Mouse (Mus musculus): Measurements from ENCODE around the gene Pim1.
"Not testable (repeated sequence)": the region's sequence is repeated elsewhere in the genome, so short reads cannot be mapped to it uniquely, and the experiment has no call there.

Pim1 gene

DNA sequence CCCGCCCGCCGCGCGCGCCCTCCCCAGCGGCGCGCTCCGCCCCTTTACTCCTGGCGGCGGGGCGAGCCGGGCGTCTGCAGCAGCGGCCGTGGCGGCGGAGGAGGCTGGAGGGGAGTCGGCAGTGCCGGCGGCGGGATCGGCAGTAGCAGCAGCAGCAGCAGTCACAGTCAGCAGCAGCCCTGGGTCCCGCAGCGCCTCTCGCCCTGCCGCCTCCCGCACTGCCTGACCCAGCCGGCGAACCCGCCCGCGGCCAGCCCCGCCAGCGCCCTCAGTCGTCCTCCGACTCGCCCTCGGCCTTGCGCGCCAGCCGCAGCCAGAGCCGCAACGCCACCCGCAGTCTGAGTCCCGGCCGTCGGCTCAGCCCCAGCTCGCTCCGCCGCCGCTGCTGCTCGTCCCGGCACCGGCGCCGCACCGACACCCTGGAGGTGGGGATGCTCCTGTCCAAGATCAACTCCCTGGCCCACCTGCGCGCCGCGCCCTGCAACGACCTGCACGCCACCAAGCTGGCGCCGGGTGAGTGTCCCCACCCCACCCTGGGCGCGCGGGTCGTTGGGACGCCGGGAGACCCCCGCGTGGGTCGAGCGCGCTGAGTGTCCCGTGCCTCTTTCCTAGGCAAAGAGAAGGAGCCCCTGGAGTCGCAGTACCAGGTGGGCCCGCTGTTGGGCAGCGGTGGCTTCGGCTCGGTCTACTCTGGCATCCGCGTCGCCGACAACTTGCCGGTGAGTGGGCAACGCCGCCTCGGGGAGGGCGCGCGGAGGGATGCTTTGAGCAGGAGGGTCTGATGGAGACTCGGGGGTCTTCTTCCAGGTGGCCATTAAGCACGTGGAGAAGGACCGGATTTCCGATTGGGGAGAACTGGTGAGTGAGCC lies at the start of gene Pim1:
Gene Pim1, plus strand, starts transcription at position 41 of the 869 bp plus-strand sequence.
- DNase-seq (ENCODE audit: low spot score in 2 of 2) = no peak

DNA sequence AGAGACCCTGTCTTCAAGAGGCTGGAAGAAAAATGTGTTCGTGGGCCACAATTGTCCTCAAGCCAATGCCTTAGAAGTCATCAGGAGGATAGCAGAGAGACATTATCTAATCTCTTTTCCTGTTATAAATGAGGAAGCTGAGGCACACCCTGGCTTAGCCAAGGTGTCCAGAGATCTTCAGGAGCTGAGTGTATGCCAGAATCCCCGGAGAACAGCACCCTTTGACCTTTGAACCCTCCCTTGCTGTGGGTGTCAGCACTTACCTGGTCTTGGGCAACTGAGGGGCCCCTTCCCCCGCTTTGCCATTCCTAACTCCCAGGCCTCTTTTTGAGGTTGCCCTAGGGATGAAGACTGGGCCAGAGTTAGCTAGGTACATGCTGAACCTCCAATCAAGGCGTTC lies 49.0 kb upstream of the Pim1 start:
- DNase-seq (ENCODE audit: low spot score in 2 of 2) = no peak

DNA sequence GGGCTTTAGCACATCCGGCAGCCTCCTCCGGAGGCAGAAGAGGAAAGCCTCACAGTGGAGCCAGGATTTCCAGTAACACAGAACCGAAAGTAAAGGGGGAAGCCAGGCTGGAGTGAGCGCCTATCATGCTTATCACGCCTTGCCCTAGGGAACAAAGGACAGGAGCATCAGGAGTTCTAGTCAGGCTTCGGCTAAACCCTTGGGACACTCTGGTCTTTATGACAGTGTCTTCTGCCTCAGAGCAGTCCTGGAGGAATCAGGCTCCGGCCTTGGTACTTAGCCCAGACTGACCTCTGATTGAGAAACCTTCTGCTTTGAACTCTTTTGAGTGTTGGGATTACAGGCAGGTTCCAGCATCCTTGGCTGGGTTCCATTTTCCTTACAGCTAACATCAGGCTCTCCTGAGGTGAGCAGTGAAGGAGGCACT lies 48.4 kb upstream of the Pim1 start:
- DNase-seq (ENCODE audit: low spot score in 2 of 2) = no peak

DNA sequence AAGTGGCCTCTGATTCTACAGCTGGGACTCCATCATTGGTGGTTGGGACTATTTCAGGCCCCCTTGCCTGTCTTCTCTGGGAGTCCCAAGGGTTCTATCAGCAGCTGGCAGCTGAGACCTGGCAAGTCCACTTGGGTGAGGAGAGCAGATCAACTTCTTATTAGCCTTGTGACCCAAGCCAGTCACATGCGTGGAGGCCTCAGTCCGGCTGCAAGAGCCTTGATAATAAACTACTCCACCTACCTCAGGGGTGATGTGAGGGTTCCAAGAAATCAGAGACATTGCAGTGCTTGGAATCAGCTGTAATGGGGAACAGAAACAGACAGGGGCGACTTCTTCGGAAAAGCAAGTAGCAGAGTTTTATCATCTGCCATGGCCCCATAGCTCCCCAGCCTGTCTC lies 46.8 kb upstream of the Pim1 start:
- DNase-seq (ENCODE audit: low spot score in 2 of 2) = no peak

DNA sequence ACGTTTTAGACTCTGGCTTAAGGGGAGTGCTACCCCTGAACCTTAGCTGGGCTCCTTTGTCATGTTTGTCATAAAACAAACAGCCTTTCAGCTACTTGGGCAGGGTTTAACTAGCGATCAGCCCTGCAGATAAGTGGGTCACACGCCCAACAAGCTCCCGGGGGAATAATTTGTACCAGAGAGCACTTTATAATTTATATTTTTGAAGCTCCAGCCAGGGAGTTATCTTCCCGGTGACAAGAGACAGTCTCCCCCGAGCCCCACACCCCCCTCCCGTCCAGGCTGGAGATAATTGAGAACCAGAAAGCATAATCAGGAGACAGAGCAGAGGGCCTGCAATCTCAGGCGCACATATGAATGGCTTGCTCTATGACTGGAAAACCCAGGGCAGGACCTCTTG lies 45.5 kb upstream of the Pim1 start:
- DNase-seq (ENCODE audit: low spot score in 2 of 2) = no peak

DNA sequence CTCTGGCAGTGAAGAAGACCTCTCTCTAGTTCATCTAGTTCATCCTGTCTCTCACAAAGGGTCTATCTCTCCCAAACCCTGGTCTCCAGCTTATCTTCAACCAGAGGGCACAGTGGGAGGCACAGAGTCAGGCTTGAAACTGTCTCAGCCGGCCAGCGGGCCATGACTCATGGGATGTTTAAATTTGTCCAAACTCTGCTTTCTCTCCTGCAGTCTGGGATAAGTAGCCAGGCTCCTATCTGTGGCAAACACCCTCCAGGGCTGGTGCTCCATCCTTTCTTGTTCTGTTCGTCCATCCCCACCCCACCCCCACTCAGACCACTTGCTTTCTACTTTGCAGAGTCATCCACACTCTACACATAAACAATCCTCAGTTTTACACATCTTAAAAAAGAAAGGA lies 43.2 kb upstream of the Pim1 start:
- DNase-seq (ENCODE audit: low spot score in 2 of 2) = no peak

DNA sequence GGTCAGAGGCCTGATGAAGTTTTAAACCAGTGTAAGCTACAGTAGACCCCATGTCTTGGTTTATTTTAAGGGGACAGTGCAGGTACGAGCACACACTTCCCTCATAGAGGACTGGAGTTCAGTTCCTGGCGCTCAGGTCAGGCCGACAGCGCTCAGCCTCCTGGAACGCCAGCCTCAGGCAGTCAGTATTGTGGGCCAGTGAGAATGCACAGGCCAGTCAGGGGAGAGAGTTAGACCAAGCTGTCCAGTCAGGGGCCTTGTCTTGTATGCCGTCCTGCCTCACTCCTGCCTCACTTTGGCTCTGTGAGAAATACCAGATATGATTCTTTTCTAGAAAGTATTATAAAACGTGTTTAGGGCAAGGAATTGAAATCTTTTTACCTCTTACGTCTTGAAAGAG lies 42.5 kb upstream of the Pim1 start:
- DNase-seq (ENCODE audit: low spot score in 2 of 2) = no peak

DNA sequence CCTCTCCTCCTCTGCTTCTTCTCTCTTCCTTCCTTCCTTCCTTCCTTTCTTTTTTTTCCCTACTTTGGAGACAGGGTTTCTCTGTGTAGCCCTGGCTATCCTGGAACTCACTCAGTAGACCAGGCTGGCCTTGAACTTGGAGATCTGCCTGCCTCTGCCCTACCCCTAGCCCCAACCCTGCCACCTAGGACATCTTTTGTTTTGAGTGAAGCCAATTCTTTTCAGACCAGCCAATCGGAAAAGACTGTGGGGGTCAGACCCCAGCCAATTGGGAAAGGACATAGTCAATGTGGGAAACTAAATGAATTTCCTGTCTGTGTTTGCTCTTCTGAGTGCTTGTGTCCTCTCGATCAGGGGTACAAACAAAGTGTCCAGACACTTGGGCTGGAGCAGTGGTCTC lies 42.0 kb upstream of the Pim1 start:
- no peak for DNase-seq (ENCODE audit: low spot score in 2 of 2)

DNA sequence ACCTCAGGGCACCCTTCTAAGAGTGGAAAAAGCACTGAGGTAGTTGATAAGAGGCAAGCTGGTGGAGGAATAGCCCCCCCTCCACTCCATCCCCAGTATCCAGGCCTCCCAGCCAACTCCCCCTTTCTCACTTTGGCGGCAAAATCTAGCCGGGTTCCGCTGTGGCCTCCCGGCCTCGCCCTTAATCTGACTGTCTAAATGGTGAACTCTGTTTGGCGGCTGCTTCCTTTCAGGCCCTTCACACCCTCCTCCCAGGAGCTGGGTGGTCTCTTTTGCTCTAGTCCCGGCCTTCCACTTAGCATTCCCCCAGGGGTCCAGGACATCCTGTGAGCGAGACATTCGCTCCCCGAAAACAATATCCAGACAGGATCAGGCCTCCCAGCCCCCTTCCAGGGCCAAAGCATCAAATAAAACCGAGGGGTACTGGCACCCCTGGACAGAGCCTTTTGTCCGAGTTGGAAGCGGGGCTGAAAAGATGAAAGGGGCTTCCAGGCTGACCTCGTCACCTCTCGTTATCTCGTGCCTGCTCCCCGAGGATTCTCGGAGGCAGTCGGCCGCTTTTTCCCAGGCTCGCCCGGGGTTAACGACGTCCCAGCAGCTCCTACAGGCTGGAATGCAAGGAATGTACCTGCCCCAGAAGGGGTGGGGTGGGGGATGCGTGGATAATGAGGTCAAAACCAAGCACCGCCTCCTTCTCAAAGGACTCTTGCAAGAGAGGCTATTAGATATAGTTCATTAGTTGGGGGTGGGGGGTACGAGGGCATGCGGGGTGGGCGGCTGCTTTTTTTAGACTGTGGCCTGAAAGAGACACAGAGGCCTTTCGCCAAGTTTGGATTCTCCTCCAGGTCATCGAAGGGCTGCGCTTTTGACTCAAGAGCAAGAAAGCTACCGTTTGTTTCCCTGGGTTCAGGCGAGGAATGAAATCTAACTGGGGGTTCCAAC lies 39.4 kb upstream of the Pim1 start:
- DNase-seq (ENCODE audit: low spot score in 2 of 2) = no peak

DNA sequence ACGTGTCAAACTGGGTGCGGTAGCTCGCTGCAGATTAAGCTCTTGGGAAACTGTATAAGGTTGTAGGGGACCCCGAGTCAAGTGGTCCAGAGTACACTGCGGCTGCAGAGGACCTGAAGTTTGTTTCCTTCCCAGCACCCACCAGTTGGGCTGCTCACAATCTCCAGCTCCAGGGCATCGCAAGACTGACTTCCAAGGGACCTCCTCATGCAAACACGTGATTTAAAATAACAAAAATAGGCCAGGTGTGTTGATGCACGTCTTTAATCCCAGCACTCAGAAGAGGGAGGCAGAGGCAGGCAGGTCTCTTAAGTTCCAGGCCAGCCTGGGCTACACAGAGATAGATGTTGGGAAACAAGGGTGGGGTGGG lies 38.7 kb upstream of the Pim1 start:
- no peak for DNase-seq (ENCODE audit: low spot score in 2 of 2)

DNA sequence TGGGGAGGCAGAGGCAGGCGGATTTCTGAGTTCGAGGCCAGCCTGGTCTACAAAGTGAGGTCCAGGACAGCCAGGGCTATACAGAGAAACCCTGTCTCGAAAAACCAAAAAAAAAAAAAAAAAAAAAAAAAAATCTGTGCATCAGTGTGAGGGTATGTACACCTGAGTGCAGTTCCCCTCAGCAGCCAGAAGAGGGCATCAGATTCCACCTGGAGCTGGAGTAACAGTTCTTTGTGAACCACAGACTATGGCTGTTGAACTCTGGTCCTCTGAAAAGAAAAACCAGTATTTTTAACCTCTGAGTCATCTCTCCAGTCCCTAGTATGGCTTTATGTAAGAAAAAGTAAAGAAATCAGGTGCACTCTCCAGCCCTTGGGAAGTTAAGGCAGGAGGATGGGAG lies 36.4 kb upstream of the Pim1 start:
- not testable (repeated sequence) for DNase-seq (ENCODE audit: low spot score in 2 of 2)

DNA sequence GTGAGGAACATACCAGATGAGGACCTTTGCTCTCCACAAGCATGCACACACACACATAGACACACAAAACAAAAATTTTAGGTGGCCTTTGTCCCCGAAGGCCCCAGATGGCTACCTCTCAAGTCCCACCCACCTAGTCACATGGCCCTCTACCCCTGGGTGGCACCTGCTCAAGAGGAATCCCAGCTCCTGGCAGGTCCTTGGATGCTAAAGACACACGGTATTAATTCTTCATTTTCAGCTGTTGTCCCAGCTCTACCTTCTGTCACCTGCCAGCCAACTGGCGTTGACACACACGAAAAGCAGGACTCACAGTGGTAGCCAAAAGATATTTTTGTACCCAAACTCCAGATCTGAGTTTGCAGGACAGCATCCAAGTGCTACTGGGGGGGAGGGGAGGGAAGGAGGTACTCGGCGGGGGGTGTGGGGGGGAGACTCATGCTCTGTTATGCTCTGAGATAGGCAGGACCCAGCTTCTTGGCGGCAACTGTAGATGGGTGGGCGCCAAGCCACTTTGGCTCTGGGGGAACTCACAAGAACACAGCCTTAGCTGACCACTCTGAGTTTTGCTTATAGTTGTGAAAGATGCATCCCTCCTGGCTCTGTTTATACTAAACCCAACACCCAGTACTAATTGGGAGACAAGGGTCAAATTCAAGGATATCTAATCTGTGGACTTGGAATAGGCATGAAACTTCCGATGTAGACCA lies 35.0 kb upstream of the Pim1 start:
- DNase-seq (ENCODE audit: low spot score in 2 of 2) = no peak

DNA sequence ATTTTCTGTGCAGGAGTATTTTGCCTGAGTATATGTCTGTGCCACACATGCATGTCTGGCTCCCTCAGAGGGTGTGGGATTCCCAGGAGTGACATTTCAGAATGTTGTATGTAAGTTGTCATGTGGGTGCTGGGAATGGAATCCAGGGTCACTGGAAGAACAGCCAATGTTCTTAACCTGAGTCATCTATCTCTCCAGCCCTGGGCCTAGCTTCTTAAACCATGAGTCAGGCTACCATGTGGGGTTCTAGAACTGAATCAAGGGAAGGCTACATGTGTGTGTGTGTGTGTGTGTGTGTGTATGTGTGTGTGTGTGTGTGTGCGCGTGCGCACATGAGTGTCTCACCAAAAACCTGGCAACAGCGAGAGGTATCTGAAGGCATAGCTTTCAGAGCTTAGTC lies 34.1 kb upstream of the Pim1 start:
- DNase-seq (ENCODE audit: low spot score in 2 of 2) = no peak

DNA sequence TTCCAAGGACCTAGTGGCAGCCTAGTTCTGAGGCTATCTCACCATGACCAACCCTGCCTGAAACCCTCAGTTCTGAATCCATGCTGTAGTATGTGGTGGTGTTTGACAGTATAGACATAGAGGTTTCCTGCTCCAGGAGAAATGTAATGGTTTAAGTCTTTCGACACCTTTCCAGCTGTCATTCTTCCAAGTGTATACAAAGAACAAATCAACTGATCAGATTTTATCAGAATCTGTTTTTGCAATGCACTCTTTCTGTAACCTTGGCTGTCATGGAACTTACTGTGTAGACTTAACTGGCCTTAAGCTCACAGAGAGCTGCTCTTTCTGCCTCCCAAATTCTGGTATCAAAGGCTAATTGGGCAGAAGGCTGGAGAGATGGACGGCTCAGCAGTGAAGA lies 33.6 kb upstream of the Pim1 start:
- DNase-seq (ENCODE audit: low spot score in 2 of 2) = no peak

DNA sequence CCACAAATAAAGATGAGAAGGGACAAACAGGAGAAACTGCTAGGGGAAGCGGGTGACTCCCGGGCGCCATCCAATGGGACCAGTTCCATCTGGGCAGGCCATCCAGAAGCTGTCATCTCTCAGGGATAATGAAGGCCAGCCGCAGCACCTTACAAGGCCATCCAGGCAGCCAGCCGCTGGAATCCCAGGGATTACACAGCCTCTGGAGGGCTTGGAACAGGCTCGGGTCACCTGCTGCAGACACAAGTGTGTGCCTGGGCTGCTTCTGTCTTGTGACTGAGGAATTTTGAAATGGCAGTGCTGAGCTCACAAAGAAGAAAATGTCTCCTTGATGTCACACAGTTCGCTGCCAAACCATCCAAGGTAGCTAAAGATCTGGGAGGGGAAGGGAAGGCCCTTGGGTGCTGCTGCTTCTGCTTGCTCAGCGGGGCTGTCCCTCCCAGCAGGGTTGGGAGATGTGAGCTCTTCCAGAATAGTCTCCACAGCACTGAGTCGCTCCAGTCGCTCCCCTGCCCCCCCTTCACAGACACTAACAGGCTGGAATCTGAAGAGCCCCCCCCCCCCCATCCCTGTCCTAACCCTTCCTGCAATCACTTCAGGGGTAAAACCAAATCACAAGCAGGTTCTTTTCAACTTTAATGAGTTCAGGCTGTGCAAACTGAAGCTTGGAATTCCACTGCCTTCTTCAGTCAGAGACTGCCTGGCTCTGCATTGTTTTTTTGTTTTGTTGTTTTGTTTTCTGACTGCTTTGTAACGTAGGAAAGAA lies 32.6 kb upstream of the Pim1 start:
- DNase-seq (ENCODE audit: low spot score in 2 of 2) = no peak

DNA sequence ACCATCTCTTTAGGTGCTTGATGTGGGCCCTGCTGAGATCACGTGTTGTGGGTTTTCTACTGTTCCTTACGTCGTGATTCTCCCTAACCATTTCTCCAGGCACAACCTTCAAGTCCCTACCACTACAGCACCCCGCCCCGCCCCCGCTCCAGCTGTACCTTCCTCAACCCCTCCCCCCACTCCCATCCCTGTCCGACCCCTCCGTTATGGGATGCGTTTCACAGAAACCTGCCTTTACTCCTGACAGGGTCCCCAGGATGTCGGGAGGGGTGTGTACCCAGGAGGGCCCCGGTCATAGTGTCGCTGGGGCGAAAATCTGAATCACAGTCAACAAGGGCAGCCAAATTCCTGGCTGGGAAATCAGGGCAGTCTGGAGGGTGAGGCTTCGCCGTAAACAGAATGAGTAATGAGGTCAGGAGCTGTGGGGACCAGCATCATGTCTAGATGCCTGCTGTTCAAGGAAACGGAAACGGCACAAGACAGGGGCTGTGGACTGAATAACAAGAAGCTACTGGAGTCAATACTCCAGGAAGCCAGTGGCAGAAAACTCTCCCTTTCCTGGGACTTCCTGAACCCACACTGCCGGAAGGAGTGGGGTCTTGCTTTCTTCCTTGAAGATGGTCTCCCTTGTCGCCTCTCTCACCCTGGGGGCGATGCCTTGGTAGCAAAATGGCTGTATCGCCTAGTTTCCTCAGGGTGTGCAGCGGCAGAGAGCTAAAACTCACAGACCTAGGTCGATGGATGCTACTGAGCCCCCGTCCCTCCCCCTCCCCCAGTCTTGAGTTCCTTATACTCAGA lies 31.0 kb upstream of the Pim1 start:
- peak; percentile 44 to 50 for DNase-seq (ENCODE audit: low spot score in 2 of 2)

DNA sequence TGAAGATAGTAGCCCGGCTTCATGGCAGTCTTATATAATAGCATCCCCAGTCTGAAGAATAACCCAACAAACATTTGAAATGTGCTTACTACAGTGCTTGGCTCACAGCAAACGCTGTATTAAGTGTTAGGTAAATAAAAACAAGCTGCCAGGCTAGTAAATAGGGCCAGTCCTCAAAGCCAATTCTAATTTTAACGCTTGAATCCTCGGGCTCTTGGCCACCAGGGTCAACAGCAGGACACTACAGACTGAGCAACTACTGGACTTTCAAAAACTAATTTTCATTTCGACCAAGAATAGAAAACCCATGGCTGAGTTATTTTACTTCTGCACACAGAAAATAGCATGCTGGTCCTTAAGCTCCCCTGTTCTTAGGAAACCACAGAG lies 30.4 kb upstream of the Pim1 start:
- DNase-seq (ENCODE audit: low spot score in 2 of 2) = no peak

DNA sequence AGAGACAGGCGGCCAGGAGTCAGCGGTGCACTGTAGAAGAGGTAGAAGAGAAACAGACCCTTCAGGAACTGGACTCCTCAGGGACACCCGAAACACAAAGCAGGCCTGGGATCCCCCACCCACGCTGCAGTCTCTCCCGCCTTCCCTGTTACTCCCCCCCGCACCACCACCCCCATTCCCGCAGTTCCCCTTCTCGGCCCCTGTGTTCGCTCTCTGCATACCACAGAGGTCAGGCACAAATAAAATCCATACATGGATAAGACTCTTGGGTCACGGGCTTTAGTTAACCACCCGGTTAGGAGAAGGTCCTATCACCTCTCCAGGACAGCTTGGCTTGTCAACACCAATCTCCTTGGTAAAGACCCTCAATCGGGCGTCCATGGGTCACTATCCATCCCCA lies 26.9 kb upstream of the Pim1 start:
- no peak for DNase-seq (ENCODE audit: low spot score in 2 of 2)

DNA sequence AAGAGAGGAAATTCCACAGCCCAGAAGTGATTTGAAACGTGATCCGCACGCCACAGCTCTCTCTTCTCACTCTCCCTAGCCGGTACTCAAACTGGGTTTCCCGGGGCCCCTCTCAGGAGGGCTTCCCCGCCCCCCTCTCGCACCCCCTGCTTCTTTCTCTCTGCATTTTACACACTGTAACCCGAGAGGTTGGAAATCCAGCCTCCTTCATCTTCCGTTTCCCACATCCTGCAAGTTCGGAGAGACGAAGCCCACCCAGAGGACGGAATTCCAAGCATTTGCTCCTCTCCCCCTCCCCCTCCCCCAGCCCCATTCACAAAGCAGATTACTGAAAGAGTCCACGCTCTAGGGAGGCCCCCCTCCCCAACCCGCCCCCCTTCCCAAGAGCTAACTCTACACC lies 26.5 kb upstream of the Pim1 start:
- no peak for DNase-seq (ENCODE audit: low spot score in 2 of 2)

DNA sequence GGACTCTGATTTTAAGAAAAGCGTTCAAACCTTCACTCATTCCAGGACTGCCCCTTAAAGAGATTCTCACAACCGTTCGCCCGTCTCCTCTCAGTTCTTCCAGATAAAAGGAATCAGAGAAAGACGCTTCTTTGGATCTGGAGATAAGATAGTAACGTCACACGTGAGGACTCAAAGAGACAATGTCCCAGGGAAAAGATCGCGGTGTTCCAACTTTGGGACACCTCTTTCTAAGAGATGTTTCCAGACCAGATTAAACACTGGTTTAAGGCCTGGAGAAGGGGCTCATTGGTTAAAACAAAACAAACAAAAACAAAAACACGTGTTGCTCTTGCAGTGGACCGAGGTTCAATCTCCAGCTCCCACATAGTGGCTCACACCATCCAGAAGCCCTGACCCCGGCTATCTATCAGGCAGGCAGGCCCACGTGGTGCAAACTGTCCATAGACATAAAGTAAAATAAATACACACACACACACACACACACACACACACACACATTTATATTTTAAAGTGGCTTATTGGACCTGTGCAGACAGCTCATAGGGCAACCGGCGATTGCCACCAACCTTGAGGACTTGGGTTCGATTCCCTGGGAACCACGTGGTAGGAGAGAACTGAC lies 25.9 kb upstream of the Pim1 start:
- DNase-seq (ENCODE audit: low spot score in 2 of 2) = no peak
